Mouse (Mus musculus): Measurements from ENCODE around the gene Hspa1b.
"Not testable (repeated sequence)": the region's sequence is repeated elsewhere in the genome, so short reads cannot be mapped to it uniquely, and the experiment has no call there.

Hspa1b gene

DNA sequence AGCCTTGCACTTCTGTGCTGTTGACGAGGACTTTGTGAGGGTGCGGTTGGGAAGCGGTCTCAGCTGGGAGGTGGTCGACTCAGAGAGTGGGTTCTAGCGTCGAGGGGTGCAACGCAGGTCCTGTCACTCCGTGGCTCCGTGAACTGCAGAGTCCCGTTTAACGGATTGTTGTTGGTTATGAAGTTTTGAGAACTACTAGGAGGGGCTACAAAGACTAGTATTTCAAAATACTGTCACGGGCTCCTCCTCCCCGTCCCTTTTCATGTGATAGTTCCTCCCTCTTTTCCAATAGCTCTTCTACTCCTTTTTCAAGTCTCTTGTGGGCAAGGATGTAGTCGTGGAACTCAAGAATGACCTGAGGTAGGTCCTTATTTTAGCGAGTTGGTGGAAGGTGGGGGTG lies 23.3 kb upstream of the Hspa1b start:
- DNase-seq (ENCODE audit: extremely low spot score, low read depth, low spot score), result no peak

- peak; percentile 60 for DNase-seq (ENCODE audit: extremely low spot score, low read depth, low spot score)
These were observed 22.7 kb upstream of the Hspa1b start, which contains the start of gene Lsm2 for GRCm38 (mm10) chr17:34981690-34982180. Gene Lsm2, plus strand, starts transcription at chr17:34981862.

DNA sequence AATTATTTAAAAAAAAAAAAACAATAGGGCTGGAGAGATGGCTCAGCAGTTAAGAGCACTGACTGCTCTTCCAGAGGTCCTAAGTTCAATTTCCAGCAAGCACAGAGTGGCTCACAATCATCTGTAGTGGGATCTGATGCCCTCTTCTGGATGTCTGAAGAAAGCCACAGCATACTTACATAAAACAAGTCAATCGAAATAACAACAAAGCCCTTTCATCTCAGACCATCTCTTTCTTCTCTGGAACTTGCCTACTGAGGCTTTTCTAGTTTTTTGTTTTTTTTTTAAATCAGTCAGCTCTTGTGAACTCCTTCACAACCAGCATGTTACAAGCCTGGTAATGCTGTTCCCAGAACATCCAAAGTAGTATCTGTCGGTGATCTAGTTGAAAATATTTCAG lies 21.6 kb upstream of the Hspa1b start:
- no peak for DNase-seq (ENCODE audit: extremely low spot score, low read depth, low spot score)

DNA sequence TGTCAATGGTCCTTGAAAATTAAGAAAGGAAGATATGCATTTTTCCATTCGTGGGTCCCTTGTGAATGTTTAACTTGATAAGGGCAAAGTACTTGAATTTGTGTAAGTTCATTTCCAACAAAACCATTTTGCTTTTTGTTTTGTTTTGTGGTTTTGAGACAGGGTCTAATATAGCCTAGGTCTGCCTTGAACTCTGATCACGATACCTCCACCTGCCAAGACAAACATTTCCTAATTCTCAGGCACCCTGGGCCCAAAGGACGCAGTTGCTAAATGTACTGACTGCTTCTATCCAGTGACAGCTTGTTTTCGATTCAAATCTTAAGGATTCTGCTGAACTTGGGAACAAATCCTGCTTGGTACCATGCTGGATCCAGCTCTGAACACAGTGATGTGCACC lies 20.6 kb upstream of the Hspa1b start:
- no peak for DNase-seq (ENCODE audit: extremely low spot score, low read depth, low spot score)

- no peak for DNase-seq (ENCODE audit: extremely low spot score, low read depth, low spot score)
These were observed 19.2 kb upstream of the Hspa1b start for GRCm38 (mm10) chr17:34978239-34978638.

DNA sequence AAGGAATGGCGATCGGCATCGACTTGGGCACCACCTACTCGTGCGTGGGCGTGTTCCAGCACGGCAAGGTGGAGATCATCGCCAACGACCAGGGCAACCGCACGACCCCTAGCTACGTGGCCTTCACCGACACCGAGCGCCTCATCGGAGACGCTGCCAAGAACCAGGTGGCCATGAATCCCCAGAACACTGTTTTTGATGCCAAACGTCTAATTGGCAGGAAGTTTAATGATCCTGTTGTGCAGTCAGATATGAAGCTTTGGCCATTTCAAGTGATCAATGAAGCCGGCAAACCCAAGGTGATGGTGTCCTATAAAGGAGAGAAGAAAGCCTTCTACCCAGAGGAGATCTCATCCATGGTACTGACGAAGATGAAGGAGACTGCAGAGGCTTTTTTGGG lies 18.0 kb upstream of the Hspa1b start:
- no peak for DNase-seq (ENCODE audit: extremely low spot score, low read depth, low spot score)

DNA sequence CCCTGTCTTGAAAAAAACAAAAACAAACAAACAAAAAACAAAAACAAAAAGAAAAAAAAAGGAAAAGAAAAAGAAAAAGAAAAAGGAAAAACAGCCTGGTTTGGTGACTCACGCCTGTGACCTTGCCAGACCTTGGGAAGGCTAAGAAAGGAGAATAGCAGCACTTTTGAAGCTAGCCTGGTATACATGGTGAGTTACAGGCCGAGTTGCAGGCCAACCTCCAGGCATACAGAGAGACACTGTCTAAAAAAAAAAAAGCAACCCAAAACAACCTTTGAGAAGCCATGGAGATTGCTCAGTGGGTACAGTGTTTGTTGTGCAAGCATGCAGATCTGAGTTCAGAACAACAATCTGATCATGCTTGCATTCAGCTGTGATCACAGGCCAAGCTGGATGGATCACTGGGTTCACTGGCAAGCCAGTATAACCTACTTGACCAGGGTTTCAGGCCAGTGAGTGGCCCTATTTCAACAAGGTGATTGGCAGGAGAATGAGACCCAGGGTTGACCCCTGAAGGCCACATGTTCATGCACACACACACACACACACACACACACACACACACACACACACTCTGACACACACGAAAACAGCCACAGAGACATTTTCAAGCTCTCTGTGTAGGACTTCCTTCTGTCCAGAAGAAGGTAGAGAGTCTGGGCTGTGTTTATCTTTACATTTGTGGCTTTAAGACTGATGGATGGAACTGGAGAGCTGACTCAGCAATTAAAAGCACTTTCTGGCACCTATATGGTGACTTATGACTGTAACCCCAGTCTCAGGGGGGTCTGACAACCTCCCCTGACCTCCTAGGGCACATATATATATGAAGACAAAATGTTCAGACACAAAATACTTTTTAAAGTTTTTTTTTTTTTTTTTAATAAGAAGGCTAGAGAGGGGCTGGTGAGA lies 16.8 kb upstream of the Hspa1b start:
- DNase-seq (ENCODE audit: extremely low spot score, low read depth, low spot score), result no peak

DNA sequence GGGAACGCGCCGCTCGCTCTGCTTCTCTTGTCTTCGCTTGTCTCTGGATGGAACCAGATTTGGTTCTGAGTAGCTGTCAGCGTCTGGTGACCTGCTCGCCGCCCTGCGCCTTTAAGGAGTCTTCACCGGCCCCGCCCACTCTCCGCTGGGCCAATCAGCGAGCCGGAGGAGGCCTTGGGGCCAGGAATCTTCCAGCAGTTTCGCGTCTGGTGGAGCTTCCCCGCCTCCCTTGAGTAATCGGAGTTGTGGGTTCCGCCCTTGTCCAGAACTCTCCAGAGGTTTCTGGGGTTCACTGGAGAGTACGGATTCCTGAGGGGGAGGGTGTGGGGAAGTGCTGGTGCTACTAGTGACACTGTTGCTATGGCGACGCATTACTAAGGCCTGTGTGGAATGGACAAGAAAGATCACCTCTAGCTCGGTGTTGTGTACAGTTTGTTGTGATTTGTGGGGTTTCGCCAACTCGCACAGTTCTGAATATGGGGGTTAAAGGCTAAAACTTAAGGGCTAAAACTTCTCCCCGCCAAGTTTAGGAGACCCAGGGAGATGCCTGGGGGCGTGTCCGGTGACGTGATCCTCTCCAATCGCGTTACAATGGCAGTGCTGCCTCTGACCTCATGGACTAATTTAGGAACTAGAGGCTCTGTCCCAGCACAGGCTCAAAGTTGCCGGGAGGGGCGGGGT lies 13.2 kb upstream of the Hspa1b start, which contains the start of the genes Hspa1a and Hspa1l:
Hspa1a (minus strand) TSS at position 88 of the 681 bp plus-strand sequence.
Hspa1l (plus strand) TSS at position 635 of the 681 bp plus-strand sequence.
- DNase-seq (ENCODE audit: extremely low spot score, low read depth, low spot score), result not testable (repeated sequence)

- DNase-seq (ENCODE audit: extremely low spot score, low read depth, low spot score), result not testable (repeated sequence)
These were observed 12.6 kb upstream of the Hspa1b start for GRCm38 (mm10) chr17:34971694-34972068.

DNA sequence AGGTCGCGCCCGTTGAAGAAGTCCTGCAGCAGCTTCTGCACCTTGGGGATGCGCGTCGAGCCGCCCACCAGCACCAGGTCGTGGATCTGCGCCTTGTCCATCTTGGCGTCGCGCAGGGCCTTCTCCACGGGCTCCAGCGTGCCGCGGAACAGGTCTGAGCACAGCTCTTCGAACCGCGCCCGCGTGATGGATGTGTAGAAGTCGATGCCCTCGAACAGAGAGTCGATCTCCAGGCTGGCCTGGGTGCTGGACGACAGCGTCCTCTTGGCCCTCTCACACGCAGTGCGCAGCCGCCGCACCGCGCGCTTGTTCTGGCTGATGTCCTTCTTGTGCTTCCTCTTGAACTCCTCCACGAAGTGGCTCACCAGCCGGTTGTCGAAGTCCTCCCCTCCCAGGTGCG lies 11.8 kb upstream of the Hspa1b start:
- not testable (repeated sequence) for DNase-seq (ENCODE audit: extremely low spot score, low read depth, low spot score)

DNA sequence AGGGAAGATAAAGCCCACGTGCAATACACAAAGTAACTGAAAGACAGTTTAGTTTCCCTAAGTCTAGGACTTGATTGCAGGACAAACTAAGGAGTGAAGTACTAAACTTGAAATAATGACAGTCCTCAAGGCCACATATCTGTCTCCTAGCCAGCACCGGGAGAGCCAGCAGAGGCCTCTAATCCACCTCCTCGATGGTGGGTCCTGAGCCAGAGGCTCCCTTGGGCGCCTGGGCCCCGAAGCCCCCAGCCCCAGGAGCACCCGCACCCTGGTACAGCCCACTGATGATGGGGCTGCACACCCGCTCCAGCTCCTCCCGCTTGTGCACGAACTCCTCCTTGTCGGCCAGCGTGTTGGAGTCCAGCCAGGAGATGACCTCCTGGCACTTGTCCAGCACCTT lies 10.8 kb upstream of the Hspa1b start, which contains the start of gene Gm20481:
Gm20481 (plus strand) TSS at position 91 of the 400 bp plus-strand sequence.
- not testable (repeated sequence) for DNase-seq (ENCODE audit: extremely low spot score, low read depth, low spot score)

GRCm38 (mm10) chr17:34965627-34966026 lies 6.6 kb upstream of the Hspa1b start:
- DNase-seq (ENCODE audit: extremely low spot score, low read depth, low spot score), result no peak

- no peak for DNase-seq (ENCODE audit: extremely low spot score, low read depth, low spot score)
These were observed 5.6 kb upstream of the Hspa1b start for GRCm38 (mm10) chr17:34964640-34965049.

DNA sequence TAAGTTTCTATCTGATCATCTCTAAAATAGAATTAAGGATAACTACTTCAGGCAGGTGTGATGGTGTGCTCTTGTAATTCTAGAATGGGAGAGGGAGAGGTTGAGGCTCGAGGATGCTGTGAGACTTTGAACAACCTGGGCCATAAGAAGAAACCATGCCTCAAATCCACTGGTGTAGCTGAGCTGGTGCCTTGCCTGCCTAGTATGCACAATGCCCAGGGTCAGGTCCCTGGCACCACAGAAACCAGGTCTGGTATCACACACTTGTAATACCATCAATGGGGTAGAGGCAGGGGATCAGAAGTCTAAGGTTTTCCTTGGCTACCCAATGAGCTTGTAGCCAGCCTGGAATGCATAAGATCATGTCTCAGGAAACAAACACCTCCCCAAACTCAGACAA lies 3.8 kb upstream of the Hspa1b start:
- DNase-seq (ENCODE audit: extremely low spot score, low read depth, low spot score), result no peak

DNA sequence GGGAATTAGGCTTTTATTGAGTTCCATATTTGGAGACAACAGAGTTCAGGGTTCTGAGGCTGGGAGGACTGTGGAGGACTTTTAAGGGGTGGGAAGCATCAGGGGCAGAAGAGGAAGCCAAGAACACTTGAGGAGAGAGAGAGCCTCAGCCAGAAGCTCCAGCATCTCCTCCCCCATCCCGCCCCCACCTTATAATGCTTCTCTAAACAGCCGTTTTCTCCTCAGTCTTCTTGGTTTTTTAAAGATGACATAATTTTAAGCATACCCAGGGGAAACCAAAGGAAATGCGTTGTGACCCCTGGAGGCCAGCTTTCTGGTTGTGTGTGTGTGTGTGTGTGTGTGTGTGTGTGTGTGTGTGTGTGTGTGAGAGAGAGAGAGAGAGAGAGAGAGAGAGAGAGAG lies 3.1 kb upstream of the Hspa1b start:
- DNase-seq (ENCODE audit: extremely low spot score, low read depth, low spot score), result no peak

DNA sequence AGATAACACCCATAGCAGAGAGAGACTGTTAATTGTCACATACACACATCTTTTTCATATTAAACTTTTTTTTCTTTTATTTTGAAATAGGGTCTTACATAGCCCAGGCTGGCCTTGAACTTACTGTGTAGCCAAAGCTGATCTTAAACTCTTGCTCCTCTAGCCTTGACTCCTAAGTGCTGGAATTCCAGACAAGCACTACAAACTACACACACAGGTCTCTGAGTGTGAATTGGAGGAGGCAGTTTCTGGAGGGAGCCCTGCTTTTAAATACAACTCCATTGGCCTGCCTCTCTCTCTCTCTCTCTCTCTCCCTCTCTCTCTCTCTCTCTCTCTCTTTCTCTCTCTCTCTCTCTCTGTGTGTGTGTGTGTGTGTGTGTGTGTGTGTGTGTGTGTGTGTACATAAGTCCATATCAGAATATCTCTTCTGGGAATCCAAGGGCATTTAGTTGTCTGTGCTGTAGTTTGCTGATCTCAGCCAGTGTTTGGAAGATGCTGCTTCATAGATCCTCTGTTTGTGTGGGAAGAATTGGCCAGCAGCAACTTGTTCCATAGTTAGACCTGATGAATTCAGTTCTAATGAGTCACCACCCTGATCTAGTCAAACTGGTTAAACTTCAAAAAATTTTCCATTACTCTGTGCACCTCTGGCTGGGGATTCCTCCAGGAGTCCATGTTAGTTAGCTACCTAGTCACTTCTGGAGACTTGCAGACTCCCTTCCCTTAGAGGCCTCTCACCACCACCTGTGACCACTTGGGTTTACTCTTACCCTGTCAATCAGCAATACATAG lies 1.9 kb upstream of the Hspa1b start:
- DNase-seq (ENCODE audit: extremely low spot score, low read depth, low spot score), result no peak

DNA sequence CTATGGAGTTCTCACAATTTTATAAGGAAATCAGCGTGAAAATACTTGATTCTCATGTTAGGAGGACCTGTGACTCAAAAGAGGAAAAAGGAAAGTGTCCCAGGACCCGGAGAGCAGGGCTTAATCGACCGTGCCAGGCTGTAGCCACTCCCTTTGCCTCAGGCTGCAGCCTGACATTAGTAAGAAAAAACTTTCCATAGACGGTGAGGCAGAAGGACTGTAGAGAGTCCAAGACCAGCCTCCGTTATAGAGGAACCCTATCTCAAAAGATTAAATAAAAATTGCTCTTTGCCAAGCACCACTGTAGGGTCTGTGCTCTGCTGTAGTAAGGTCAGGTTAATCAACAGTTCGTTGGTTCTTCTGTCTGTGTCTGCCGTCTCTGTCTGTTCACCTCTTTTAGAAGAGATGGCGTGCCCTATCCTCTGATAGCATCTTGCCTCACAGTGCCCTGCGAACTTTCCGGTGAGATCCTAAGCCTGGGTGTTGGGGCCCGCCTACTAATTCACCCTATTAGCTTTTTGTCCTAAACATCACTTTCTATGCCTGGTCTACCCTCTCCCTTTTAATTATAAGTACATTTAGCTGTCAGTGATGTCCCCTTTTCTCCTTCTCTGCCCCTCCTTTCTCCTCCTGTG lies 960 bp upstream of the Hspa1b start:
- no peak for DNase-seq (ENCODE audit: extremely low spot score, low read depth, low spot score)

- DNase-seq (ENCODE audit: extremely low spot score, low read depth, low spot score), result not testable (repeated sequence)
These were observed 306 bp downstream of the Hspa1b start for GRCm38 (mm10) chr17:34958734-34959129.

DNA sequence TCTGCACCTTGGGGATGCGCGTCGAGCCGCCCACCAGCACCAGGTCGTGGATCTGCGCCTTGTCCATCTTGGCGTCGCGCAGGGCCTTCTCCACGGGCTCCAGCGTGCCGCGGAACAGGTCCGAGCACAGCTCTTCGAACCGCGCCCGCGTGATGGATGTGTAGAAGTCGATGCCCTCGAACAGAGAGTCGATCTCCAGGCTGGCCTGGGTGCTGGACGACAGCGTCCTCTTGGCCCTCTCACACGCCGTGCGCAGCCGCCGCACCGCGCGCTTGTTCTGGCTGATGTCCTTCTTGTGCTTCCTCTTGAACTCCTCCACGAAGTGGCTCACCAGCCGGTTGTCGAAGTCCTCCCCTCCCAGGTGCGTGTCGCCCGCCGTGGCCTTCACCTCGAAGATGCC lies 1.1 kb downstream of the Hspa1b start:
- DNase-seq (ENCODE audit: extremely low spot score, low read depth, low spot score), result not testable (repeated sequence)

DNA sequence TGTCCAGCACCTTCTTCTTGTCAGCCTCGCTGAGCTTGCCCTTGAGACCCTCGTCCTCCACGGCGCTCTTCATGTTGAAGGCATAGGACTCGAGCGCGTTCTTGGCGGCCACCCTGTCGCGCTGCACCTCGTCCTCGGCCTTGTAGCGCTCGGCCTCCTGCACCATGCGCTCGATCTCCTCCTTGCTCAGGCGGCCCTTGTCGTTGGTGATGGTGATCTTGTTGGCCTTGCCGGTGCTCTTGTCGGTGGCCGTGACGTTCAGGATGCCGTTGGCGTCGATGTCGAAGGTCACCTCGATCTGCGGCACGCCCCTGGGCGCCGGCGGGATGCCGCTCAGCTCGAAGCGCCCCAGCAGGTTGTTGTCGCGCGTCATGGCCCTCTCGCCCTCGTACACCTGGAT lies 1.7 kb downstream of the Hspa1b start:
- not testable (repeated sequence) for DNase-seq (ENCODE audit: extremely low spot score, low read depth, low spot score)
